Mouse (Mus musculus) stomach, embryonic 14.5 days (tissue): ENCODE measurements around the gene Thsd4. TPM values are rescaled to one million over a fixed set of nuclear protein-coding genes. Genes with fewer than 3 reads are reported as not detected.

ENCODE experiments used
- ATAC-seq: fragments of 200-750 bp; cut with Nextera tagmentation; 2 replicates; pipeline ENCODE4 v1.8.0; 2017; ENCODE audit warnings: low read depth, moderate TSS enrichment; ENCODE audit not compliant: insufficient number of reproducible peaks, insufficient read depth, low FRiP score
- H3K27ac ChIP-seq: fragments of 300-500 bp; sonication (generic); 2 replicates; pipeline ENCODE4 v1.5.1; 2014; ENCODE audit warnings: mild to moderate bottlenecking, low read length, moderate library complexity, mixed read lengths
- H3K27me3 ChIP-seq: fragments of 300-500 bp; sonication (generic); 2 replicates; pipeline ENCODE4 v1.6.1; 2014; ENCODE audit warnings: low read length, control low read depth, mixed read lengths; ENCODE audit not compliant: control insufficient read depth, insufficient read depth
- H3K36me3 ChIP-seq: fragments of 300-500 bp; sonication (generic); 2 replicates; pipeline ENCODE4 v1.6.1; 2014; ENCODE audit warnings: mild to moderate bottlenecking, control low read depth, low read length, moderate library complexity, mixed read lengths; ENCODE audit not compliant: control insufficient read depth, insufficient read depth
- H3K4me1 ChIP-seq: fragments of 300-500 bp; sonication (generic); 2 replicates; pipeline ENCODE4 v1.6.1; 2014; ENCODE audit warnings: low read length, control low read depth, mixed read lengths; ENCODE audit not compliant: control insufficient read depth, insufficient read depth
- H3K4me2 ChIP-seq: fragments of 300-500 bp; sonication (generic); replicated peaks from 2 replicates; pipeline ENCODE4 v1.6.1; 2014; ENCODE audit warnings: low read depth, low read length, control low read depth
- H3K4me3 ChIP-seq: fragments of 300-500 bp; sonication (generic); 2 replicates; pipeline ENCODE4 v1.5.1; 2014; ENCODE audit warnings: low read depth, low read length, control low read depth
- H3K9ac ChIP-seq: fragments of 300-500 bp; sonication (generic); replicated peaks from 2 replicates; pipeline ENCODE4 v1.6.1; 2014; ENCODE audit warnings: low read depth, mild to moderate bottlenecking, control low read depth, low read length, moderate library complexity, mixed read lengths
- H3K9me3 ChIP-seq: fragments of 300-500 bp; sonication (generic); 2 replicates; pipeline ENCODE4 v1.6.1; 2016; ENCODE audit warnings: low read depth, low read length, control low read depth; ENCODE audit not compliant: control insufficient read depth
- WGBS: fragments of 180-500 bp; shearing (Covaris S2); extraction: QIAGEN DNeasy Blood & Tissue Kit; methylation state at CpG from one replicate; pipeline ENCODE4 v1.1.7; 2014; 5-methylcytosine and 5-hydroxymethylcytosine counted together
- polyA plus RNA-seq: library from polyadenylated mRNA; unstranded; fragments of >200 nt; fragmentation: Nextera tagmentation; extraction: Ambion mirVana; gene quantifications from 2 replicates; pipeline ENCODE4 v1.2.1, GENCODE M21; 2014

The Thsd4 gene
- polyA plus RNA-seq, 1 experiment from 2014 or later = 27.2 TPM

DNA sequence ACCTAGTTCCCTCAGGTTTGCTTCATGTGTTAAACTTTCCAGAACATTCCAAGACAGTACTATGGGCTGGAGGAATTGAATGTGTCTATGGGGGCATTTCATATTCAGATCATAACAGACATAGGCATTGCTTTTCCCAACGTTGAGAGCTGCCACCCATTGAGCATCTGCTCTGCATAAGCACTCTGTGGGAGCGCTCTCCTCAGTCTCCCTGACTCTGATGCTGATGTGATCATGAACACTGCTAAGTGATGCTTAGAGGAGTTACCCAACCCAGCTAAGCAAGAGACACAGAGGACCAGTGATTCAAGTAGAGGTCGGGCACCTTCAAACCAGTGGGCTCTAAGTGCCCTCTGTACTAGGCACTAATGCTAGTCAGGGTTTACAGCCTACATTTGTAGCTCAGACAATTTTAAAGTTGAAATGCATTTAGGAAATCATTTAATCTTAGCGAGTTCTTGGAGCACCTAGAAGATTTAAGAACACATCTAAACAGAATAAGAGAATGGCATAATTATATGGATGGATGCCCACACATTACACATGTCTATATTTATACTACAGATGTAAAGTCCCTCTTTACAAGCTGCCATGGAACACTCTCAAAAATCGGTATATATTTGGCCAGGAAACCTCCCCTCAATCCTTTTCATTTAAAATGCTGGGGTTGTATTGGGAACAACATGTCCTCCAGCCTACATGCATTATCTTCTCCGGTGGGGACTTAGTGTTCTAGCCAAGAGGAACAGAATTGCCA is 392.4 kb downstream of the Thsd4 start:
- H3K9me3 ChIP-seq = no peaks in the 10 kb centered on the region
- ATAC-seq = no peak
- H3K9ac ChIP-seq = no peak overlapping the region
- no peak overlapping the region for H3K4me2 ChIP-seq
- H3K27me3 ChIP-seq = no peaks in the 10 kb centered on the region
- no peak overlapping the region for H3K4me3 ChIP-seq
- H3K36me3 ChIP-seq = no peaks in the 10 kb centered on the region
- no peak overlapping the region for H3K27ac ChIP-seq
- H3K4me1 ChIP-seq = no peaks in the 10 kb centered on the region
- 80% methylated on average over 6 of the region's 6 CpGs for WGBS

DNA sequence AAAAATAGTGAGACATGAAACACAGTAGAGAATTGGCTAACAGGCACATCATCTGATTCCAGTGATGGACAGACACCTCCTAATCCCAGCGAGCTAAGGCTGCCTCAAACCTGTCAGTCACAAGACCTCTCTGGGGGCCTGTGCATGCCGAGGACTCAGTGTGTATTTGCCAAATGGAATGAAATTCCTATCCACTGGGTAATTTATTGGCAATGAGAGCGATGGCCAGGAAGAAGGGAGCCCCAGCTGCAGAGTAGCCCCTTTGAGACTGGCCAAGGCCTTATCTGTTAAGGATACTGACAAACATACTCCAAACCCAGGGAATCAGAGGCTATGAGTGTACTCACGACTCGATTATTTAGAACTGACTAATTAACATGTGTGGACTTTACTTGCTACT is 394.9 kb downstream of the Thsd4 start:
- no peaks in the 10 kb centered on the region for H3K27me3 ChIP-seq
- no peak overlapping the region for H3K4me3 ChIP-seq
- H3K9ac ChIP-seq = no peak overlapping the region
- no peaks in the 10 kb centered on the region for H3K36me3 ChIP-seq
- no peaks in the 10 kb centered on the region for H3K9me3 ChIP-seq
- no peaks in the 10 kb centered on the region for H3K4me1 ChIP-seq
- H3K27ac ChIP-seq = no peak overlapping the region
- H3K4me2 ChIP-seq = no peak overlapping the region
- WGBS = 62% methylated on average over 5 of the region's 5 CpGs
- no peak for ATAC-seq

DNA sequence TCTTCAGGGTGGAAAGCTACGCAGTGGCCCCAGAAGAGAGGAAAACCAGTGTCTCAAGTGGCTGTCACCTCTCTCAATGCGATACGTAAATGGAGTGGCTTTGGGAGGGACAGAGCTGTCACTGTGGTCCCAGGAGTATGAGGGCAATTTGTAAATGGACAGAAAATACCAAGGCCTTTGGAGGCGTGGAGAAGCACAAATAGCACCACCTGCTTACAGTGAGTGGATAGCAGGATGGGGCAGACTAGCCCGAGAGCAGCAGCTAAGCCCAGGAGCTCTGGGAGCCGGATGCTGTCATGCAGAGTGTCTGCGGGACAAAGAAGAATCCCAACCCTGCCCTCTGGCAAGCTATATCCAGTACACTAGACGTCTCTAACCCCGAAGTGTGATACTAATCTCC is 397.7 kb downstream of the Thsd4 start:
- ATAC-seq = no peak

DNA sequence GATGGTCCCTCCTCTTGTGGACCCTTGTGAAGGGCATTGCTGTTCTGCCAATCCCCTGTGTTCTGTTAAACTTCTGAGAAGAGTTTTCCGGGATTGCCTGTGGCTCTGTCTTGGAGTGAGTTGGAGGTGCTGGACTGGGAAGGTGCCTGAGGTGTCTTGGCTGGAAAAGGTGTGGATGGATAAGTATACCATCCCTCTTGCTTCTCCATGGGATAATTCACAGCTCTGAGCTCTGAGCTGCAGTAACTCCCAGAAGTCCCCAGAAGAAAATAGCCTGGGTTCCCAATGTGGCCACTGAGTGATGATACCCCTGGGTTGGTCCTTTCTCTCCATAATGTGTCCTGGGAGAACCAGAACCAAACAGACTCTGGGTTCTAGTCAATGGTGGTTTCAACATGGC is 398.8 kb downstream of the Thsd4 start:
- no peak overlapping the region for H3K27ac ChIP-seq
- no peak overlapping the region for H3K9ac ChIP-seq
- no peak overlapping the region for H3K4me2 ChIP-seq
- no peaks in the 10 kb centered on the region for H3K36me3 ChIP-seq
- 84% methylated on average over 1 of the region's 1 CpGs for WGBS
- H3K9me3 ChIP-seq = no peaks in the 10 kb centered on the region
- H3K27me3 ChIP-seq = no peaks in the 10 kb centered on the region
- no peak for ATAC-seq
- 0 out of 2 replicates have a peak, but pooled peaks cover 5% of the 10 kb centered on the region for H3K4me1 ChIP-seq
- H3K4me3 ChIP-seq = no peak overlapping the region

More for the DNA sequence above, 397.7 kb downstream of the Thsd4 start:
- no peaks in the 10 kb centered on the region for H3K36me3 ChIP-seq
- H3K27me3 ChIP-seq = no peaks in the 10 kb centered on the region
- 0 out of 2 replicates have a peak, but pooled peaks cover 5% of the 10 kb centered on the region for H3K4me1 ChIP-seq
- no peak overlapping the region for H3K9ac ChIP-seq
- H3K4me3 ChIP-seq = no peak overlapping the region
- H3K27ac ChIP-seq = no peak overlapping the region
- WGBS = 78% methylated on average over 9 of the region's 9 CpGs
- no peaks in the 10 kb centered on the region for H3K9me3 ChIP-seq
- H3K4me2 ChIP-seq = no peak overlapping the region

DNA sequence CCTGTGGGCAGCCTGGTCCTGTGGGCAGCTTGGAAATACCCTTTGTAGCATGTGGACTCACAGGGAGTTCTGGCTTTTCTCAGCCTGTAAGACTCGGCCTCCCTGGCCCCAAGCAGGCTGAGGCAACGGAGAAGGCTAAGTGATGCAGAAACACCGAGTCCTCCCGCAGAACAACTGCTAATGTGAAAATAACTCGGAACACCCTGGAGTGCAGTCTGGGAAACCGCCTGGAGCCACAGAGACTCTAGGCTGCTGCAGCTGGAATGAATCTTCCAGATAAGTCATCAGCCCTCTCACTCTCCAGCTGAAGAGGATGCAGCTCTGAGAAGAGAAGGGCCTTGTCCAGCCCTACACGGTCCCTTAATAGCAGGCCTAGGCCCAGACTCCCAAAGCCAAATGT is 402.0 kb downstream of the Thsd4 start:
- ATAC-seq = no peak
- Histone ChIP-seq H3K4me3 (no peak overlapping the region), H3K4me1 (0 out of 2 replicates have a peak, but pooled peaks cover 5% of the 10 kb centered on the region), H3K27ac (0 out of 2 replicates have a peak overlapping the region, but pooled peaks have one; percentile 35), H3K36me3 (no peaks in the 10 kb centered on the region), H3K9me3 (no peaks in the 10 kb centered on the region), H3K27me3 (no peaks in the 10 kb centered on the region), H3K4me2 (no peak overlapping the region), H3K9ac (no peak overlapping the region)
- WGBS = 38% methylated on average over 7 of the region's 7 CpGs

DNA sequence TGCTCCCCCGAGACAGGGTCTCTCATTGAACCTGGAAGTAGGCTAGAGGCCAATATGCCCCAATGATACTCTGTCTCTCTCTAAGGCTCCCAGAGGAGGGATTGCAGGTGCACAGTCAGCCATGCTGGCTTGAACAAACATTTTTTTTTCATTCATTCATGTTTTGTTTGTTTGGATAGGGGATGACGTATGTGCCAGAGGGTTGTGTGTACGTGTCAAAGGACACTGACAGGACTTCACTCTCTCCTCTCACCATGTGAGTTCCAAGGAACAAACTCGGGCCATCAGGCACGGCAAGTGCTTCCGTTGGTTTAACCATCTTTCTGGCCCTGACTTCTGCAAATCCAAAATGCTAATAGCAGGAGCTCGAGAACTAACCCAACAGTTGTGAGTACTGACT is 404.0 kb downstream of the Thsd4 start:
- Histone ChIP-seq H3K27me3 (no peaks in the 10 kb centered on the region), H3K9ac (no peak overlapping the region), H3K27ac (no peak overlapping the region), H3K36me3 (no peaks in the 10 kb centered on the region), H3K4me3 (no peak overlapping the region), H3K4me2 (no peak overlapping the region), H3K4me1 (0 out of 2 replicates have a peak, but pooled peaks cover 5% of the 10 kb centered on the region), H3K9me3 (no peaks in the 10 kb centered on the region)
- ATAC-seq = no peak
- 59% methylated on average over 7 of the region's 7 CpGs for whole genome bisulfite sequencing

DNA sequence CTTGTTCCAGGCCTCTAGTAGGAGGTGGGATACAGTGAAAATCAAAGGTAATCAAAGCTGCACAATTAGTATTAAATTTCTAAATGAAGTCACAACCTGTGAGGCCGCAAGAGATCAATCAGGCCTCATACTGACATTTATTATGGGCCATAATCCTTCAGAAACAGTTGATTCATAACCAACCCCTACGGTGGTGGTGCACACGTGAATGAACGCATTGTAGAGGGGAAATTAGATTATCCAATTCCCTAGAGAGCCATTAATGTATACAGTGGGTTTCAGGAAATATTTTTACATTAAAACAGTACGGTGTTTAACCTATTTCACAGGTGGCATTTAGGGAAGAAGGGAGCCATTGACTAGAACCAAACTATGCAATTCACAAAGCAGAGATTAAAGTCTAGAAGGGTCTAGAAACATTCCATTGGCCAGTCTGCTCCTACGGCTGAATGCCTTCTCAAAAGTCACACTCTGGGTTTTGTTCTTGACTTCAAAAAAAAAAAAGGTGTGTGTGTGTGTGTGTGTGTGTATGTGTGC is 406.1 kb downstream of the Thsd4 start:
- Histone ChIP-seq H3K4me2 (no peak overlapping the region), H3K27me3 (no peaks in the 10 kb centered on the region), H3K9me3 (no peaks in the 10 kb centered on the region), H3K36me3 (no peaks in the 10 kb centered on the region), H3K9ac (no peak overlapping the region), H3K4me1 (0 out of 2 replicates have a peak, but pooled peaks cover 5% of the 10 kb centered on the region), H3K27ac (no peak overlapping the region), H3K4me3 (no peak overlapping the region)
- no peak for ATAC-seq
- WGBS = 60% methylated on average over 6 of the region's 6 CpGs

DNA sequence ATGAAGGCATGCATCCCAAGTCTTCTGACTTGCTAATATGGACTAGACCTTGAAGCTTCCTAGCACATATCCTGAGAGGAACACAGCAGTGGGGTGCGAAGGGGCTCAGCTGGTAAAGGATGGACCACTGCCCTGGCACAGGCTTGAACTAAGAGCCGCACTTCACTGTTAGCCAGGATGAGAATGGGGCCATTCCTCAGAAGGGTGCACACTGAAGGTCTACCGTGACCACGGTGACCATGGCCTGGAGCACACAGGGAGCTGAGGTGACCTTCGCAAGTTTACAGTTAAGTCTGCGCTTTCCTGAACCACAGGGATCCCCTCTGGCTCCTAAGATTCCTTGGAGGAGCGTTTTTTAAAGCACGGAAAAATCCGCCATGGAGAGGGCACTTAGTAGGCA is 406.5 kb downstream of the Thsd4 start:
- 0 out of 2 replicates have a peak, but pooled peaks cover 5% of the 10 kb centered on the region for H3K4me1 ChIP-seq
- no peaks in the 10 kb centered on the region for H3K36me3 ChIP-seq
- H3K9ac ChIP-seq = no peak overlapping the region
- WGBS = 90% methylated on average over 9 of the region's 9 CpGs
- ATAC-seq = no peak
- no peaks in the 10 kb centered on the region for H3K9me3 ChIP-seq
- no peak overlapping the region for H3K4me3 ChIP-seq
- no peaks in the 10 kb centered on the region for H3K27me3 ChIP-seq
- H3K4me2 ChIP-seq = no peak overlapping the region
- no peak overlapping the region for H3K27ac ChIP-seq
